Mouse (Mus musculus): ENCODE measurements at regions not wholly inside any gene's neighbourhood (a gene's known extent, or its start where the extent isn't known, plus 50 kb on each side); places are given as distances from the start of the nearest gene placed in this dataset.

GRCm38 (mm10) chr16:12960885-12961284, 148.6 kb upstream of the Ercc4 start:
- TF ChIP-seq POLR2A (IDR thresholded peaks at IDR 0.05; ENCODE audit: low read depth, low read length) (no peak), CTCF (IDR thresholded peaks at IDR 0.05; ENCODE audit: borderline replicate concordance, insufficient read depth, low read length) (no peak)
